Mouse (Mus musculus) heart, embryonic 12.5 days (tissue): ENCODE data around the gene Prnp. TPM values are rescaled to one million over a fixed set of nuclear protein-coding genes. Genes with fewer than 3 reads are reported as not detected.

Experiments used
- ATAC-seq: fragments of 200-750 bp; cut with Nextera tagmentation; 2 replicates; pipeline ENCODE4 v1.8.0; 2017; ENCODE audit warnings: moderate TSS enrichment, moderate library complexity; ENCODE audit not compliant: insufficient number of reproducible peaks, low FRiP score
- H3K27ac ChIP-seq: fragments of 300-500 bp; sonication (generic); 2 replicates; pipeline ENCODE4 v1.5.1; 2016; ENCODE audit warnings: mild to moderate bottlenecking, moderate library complexity; ENCODE audit not compliant: poor library complexity, severe bottlenecking
- H3K27me3 ChIP-seq: fragments of 300-500 bp; sonication (generic); replicated peaks from 2 replicates; pipeline ENCODE4 v1.6.1; 2016; ENCODE audit warnings: mild to moderate bottlenecking, moderate library complexity
- H3K36me3 ChIP-seq: fragments of 300-500 bp; sonication (generic); 2 replicates; pipeline ENCODE4 v1.6.1; 2016; ENCODE audit warnings: mild to moderate bottlenecking, moderate library complexity
- H3K4me1 ChIP-seq: fragments of 300-500 bp; sonication (generic); replicated peaks from 2 replicates; pipeline ENCODE4 v1.6.1; 2016; ENCODE audit warnings: mild to moderate bottlenecking
- H3K4me2 ChIP-seq: fragments of 300-500 bp; sonication (generic); 2 replicates; pipeline ENCODE4 v1.6.1; 2016; ENCODE audit warnings: mild to moderate bottlenecking, moderate library complexity
- H3K4me3 ChIP-seq: fragments of 300-500 bp; sonication (generic); 2 replicates; pipeline ENCODE4 v1.5.1; 2016; ENCODE audit warnings: mild to moderate bottlenecking
- H3K9ac ChIP-seq: fragments of 300-500 bp; sonication (generic); 2 replicates; pipeline ENCODE4 v1.6.1; 2016; ENCODE audit warnings: mild to moderate bottlenecking, moderate library complexity
- H3K9me3 ChIP-seq: fragments of 300-500 bp; sonication (generic); replicated peaks from 2 replicates; pipeline ENCODE4 v1.6.1; 2016; ENCODE audit warnings: mild to moderate bottlenecking, moderate library complexity
- WGBS: fragments of 180-500 bp; shearing (Covaris S2); methylation state at CpG from one replicate; pipeline ENCODE4 v1.1.7; 2016; 5-methylcytosine and 5-hydroxymethylcytosine counted together
- polyA plus RNA-seq: library from polyadenylated mRNA; unstranded; fragments of >200 nt; fragmentation: Nextera tagmentation; extraction: Ambion mirVana; gene quantifications from 2 replicates; pipeline ENCODE4 v1.2.1, GENCODE M21; 2016

The Prnp gene
- polyA plus RNA-seq, 1 experiment from 2014 or later: 89.1 TPM

DNA sequence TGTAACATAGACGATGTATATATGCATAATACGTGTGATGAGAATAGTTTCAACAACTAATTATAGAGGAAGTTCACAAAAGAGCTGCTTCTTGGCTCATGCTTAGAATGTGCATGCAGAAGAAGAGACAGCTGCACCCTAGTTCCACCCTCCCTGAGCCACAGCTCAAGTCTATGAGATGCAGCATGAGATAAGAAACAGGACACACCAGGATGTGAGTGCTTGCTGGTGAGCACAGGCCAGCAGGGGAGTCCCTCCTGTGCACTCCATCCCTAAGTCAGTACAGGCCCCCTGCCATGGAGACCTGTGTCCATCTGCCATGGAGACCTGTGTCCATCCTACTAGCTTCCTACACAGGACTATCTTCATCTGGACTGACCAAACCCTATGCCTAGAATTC, 60.9 kb downstream of the Prnp start:
- no peak overlapping the region for H3K4me2 ChIP-seq
- no peak overlapping the region for H3K27ac ChIP-seq
- H3K27me3 ChIP-seq: no peaks in the 10 kb centered on the region
- no peaks in the 10 kb centered on the region for H3K36me3 ChIP-seq
- ATAC-seq: no peak
- H3K9ac ChIP-seq: no peak overlapping the region
- H3K4me3 ChIP-seq: no peak overlapping the region
- 88% methylated on average over 2 of the region's 2 CpGs for WGBS
- no peaks in the 10 kb centered on the region for H3K9me3 ChIP-seq
- no peaks in the 10 kb centered on the region for H3K4me1 ChIP-seq

GRCm38 (mm10) chr2:131971098-131971497, 61.4 kb downstream of the Prnp start:
- 76% methylated on average over 4 of the region's 4 CpGs for WGBS
- ATAC-seq: no peak
- H3K4me3 ChIP-seq: no peak overlapping the region
- H3K4me2 ChIP-seq: no peak overlapping the region
- H3K27ac ChIP-seq: no peak overlapping the region
- H3K9me3 ChIP-seq: no peaks in the 10 kb centered on the region
- no peak overlapping the region for H3K9ac ChIP-seq
- no peaks in the 10 kb centered on the region for H3K27me3 ChIP-seq
- no peaks in the 10 kb centered on the region for H3K4me1 ChIP-seq
- H3K36me3 ChIP-seq: no peaks in the 10 kb centered on the region

GRCm38 (mm10) chr2:131976663-131977062, 66.9 kb downstream of the Prnp start:
- Histone ChIP-seq H3K27ac (no peak overlapping the region), H3K36me3 (no peaks in the 10 kb centered on the region), H3K9me3 (peaks cover 10% of the 10 kb centered on the region), H3K4me1 (peaks cover 21% of the 10 kb centered on the region), H3K9ac (no peak overlapping the region), H3K27me3 (no peaks in the 10 kb centered on the region), H3K4me2 (no peak overlapping the region), H3K4me3 (no peak overlapping the region)
- WGBS: 73% methylated on average over 3 of the region's 3 CpGs
- ATAC-seq: no peak

DNA sequence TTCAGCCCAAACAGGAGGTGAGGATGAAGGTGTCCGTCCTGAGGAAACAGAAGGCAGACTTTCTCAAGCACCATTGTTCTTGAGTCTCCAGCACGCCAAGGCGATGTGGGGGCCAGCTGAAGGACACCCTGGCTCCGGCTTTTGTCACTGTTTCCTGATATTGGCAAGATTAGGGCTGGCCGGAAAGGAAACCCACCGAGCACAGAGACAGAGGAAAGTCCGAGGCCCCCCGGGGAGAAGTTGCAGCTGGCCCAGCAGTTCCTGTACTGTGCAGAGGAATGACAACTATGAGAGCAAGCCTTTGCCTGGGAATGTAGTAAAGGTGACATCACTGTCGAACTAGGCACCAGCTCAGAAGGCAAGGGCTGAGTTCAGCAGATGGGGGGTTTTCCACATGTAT, 71.1 kb downstream of the Prnp start:
- ATAC-seq: peak; percentile 74; the same call in 1 of the 2 replicates
- WGBS: 7% methylated on average over 9 of the region's 9 CpGs
- H3K27me3 ChIP-seq: no peaks in the 10 kb centered on the region
- H3K36me3 ChIP-seq: no peaks in the 10 kb centered on the region
- peaks cover 22% of the 10 kb centered on the region for H3K4me1 ChIP-seq
- H3K4me2 ChIP-seq: peak overlapping the region; percentile 53
- peaks cover 10% of the 10 kb centered on the region for H3K9me3 ChIP-seq
- H3K4me3 ChIP-seq: 0 out of 2 replicates have a peak overlapping the region, but pooled peaks have one; percentile 6
- H3K9ac ChIP-seq: no peak overlapping the region
- peak overlapping the region; percentile 62 for H3K27ac ChIP-seq

DNA sequence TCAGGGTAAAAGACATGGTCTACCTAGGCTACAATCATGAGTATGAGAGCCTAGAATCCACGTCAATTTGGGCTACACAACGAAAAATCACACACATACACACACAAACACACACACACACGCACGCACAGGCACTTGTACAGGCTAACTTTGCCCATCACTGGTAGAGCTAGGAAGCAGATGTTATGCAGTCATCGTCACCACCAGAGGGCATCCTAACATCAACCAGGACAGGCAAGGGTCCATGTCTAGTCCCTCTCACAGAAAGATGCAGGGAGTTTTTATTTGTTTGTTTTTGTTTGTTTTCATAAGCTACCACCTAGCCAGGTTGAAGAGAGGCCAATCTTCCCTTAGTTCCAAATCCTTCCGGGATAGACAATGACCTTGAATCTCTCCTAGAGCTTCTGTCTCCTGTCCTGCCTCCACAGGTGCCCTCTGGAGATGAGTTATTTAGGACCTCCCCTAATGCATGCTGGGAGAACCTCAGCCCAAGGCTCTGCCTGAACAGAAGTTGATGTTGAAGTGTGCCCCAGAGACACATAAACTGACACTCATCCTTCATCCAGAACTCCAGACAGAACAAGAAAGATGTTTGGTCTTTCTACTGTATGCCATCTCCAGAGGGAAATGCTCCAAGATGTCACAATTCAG, 72.9 kb downstream of the Prnp start:
- Histone ChIP-seq H3K9ac (no peak overlapping the region), H3K9me3 (peaks cover 5% of the 10 kb centered on the region), H3K4me3 (no peak overlapping the region), H3K36me3 (no peaks in the 10 kb centered on the region), H3K27me3 (no peaks in the 10 kb centered on the region), H3K4me1 (peaks cover 22% of the 10 kb centered on the region), H3K4me2 (no peak overlapping the region), H3K27ac (no peak overlapping the region)
- WGBS: 17% methylated on average over 6 of the region's 6 CpGs
- ATAC-seq: no peak

GRCm38 (mm10) chr2:131987950-131988349, 78.2 kb downstream of the Prnp start:
- no peak overlapping the region for H3K4me2 ChIP-seq
- H3K9ac ChIP-seq: no peak overlapping the region
- H3K9me3 ChIP-seq: no peaks in the 10 kb centered on the region
- no peaks in the 10 kb centered on the region for H3K36me3 ChIP-seq
- WGBS: 51% methylated on average over 3 of the region's 3 CpGs
- H3K4me1 ChIP-seq: peaks cover 14% of the 10 kb centered on the region; the same call in 1 of the 2 replicates
- no peak for ATAC-seq
- H3K4me3 ChIP-seq: no peak overlapping the region
- no peak overlapping the region for H3K27ac ChIP-seq
- no peaks in the 10 kb centered on the region for H3K27me3 ChIP-seq

Other genes with a start within 250 kb of the Prnp start
- gene Erv3, start 50.2 kb upstream of the Prnp start, polyA plus RNA-seq: not detected in 2 replicates
- gene Prn, start within 50 bp of the Prnp start, polyA plus RNA-seq: 0.24 TPM in 1 of 2 replicates, not detected in the other
- gene Prnd, start 40.9 kb downstream of the Prnp start, polyA plus RNA-seq: 5.4 and 6.2 TPM in 2 replicates
- gene Rassf2, start 120.3 kb downstream of the Prnp start, polyA plus RNA-seq: 4.8 and 5.3 TPM in 2 replicates
- 10.1 and 12.1 TPM in 2 replicates for gene Slc23a2, start 235.2 kb downstream of the Prnp start, polyA plus RNA-seq